Mouse (Mus musculus) forebrain, embryonic 14.5 days (tissue): Measurements from ENCODE around the gene Fat3. TPM values are rescaled to one million over a fixed set of nuclear protein-coding genes. Genes with fewer than 3 reads are reported as not detected.
A peak's percentile ranks its signal among the peaks of the same experiment; 100 is the strongest.

Experiments
- ATAC-seq: fragments of 200-750 bp; cut with Nextera tagmentation; 2 replicates; pipeline ENCODE4 v1.8.0; 2017; ENCODE audit warnings: mild to moderate bottlenecking, moderate library complexity
- DNase-seq: peaks from one replicate; pipeline ENCODE4 v3.0.0-alpha.2; 2015; ENCODE audit warnings: low spot score
- H3K27ac ChIP-seq: fragments of 300-500 bp; sonication (generic); 2 replicates; pipeline ENCODE4 v1.5.1; 2014; ENCODE audit warnings: low read depth, mild to moderate bottlenecking, control low read depth, low read length, moderate library complexity
- H3K27me3 ChIP-seq: fragments of 300-500 bp; sonication (generic); replicated peaks from 2 replicates; pipeline ENCODE4 v1.6.1; 2014; ENCODE audit warnings: low read length, control low read depth, mixed read lengths; ENCODE audit not compliant: control insufficient read depth, insufficient read depth
- H3K36me3 ChIP-seq: fragments of 300-500 bp; sonication (generic); 2 replicates; pipeline ENCODE4 v1.6.1; 2014; ENCODE audit warnings: low read length, control low read depth; ENCODE audit not compliant: control insufficient read depth, insufficient read depth
- H3K4me1 ChIP-seq: fragments of 300-500 bp; sonication (generic); 2 replicates; pipeline ENCODE4 v1.6.1; 2014; ENCODE audit warnings: antibody characterized with exemption, low read length, control low read depth; ENCODE audit not compliant: control insufficient read depth, insufficient read depth
- H3K4me2 ChIP-seq: fragments of 300-500 bp; sonication (generic); 2 replicates; pipeline ENCODE4 v1.6.1; 2014; ENCODE audit warnings: mild to moderate bottlenecking, control low read depth, low read length
- H3K4me3 ChIP-seq: fragments of 300-500 bp; sonication (generic); 2 replicates; pipeline ENCODE4 v1.5.1; 2014; ENCODE audit warnings: low read depth, low read length, control low read depth
- H3K9ac ChIP-seq: fragments of 300-500 bp; sonication (generic); 2 replicates; pipeline ENCODE4 v1.6.1; 2014; ENCODE audit warnings: mild to moderate bottlenecking, low read length, control low read depth, moderate library complexity
- H3K9me3 ChIP-seq: fragments of 300-500 bp; sonication (generic); replicated peaks from 2 replicates; pipeline ENCODE4 v1.6.1; 2016; ENCODE audit warnings: low read length, control low read depth, mixed read lengths; ENCODE audit not compliant: control insufficient read depth
- WGBS: fragments of 180-500 bp; shearing (Covaris S2); extraction: QIAGEN DNeasy Blood & Tissue Kit; methylation state at CpG from one replicate; pipeline ENCODE4 v1.1.7; 2014; 5-methylcytosine and 5-hydroxymethylcytosine counted together
- polyA plus RNA-seq: library from polyadenylated mRNA; unstranded; fragments of >200 nt; fragmentation: Nextera tagmentation; extraction: Ambion mirVana; gene quantifications from 2 replicates; pipeline ENCODE4 v1.2.1, GENCODE M21; 2014

Gene Fat3
- polyA plus RNA-seq, 1 experiment from 2014 or later = 12.2 TPM

- Histone ChIP-seq H3K4me1 (peaks cover 17% of the 10 kb centered on the region; the same call in 1 of the 2 replicates), H3K27ac (peak overlapping the region; percentile 84), H3K4me2 (peak overlapping the region; percentile 85), H3K9me3 (no peaks in the 10 kb centered on the region), H3K9ac (peak overlapping the region; percentile 87), H3K27me3 (0 out of 2 replicates have a peak, but pooled peaks cover 3% of the 10 kb centered on the region), H3K4me3 (peak overlapping the region; percentile 65), H3K36me3 (no peaks in the 10 kb centered on the region)
- ATAC-seq = peak; percentile 61
- WGBS = under 1% methylated on average over 35 of the region's 35 CpGs
- DNase-seq = peak; percentile 89
Observed at GRCm38 (mm10) chr9:16499621-16500381, 1.3 kb downstream of the Fat3 start.

- ATAC-seq (no peak), DNase-seq (peak; percentile 58)
- no peaks in the 10 kb centered on the region for H3K9me3 ChIP-seq
- H3K9ac ChIP-seq = peak overlapping the region; percentile 42; the same call in 1 of the 2 replicates
- peak overlapping the region; percentile 65 for H3K4me3 ChIP-seq
- H3K27me3 ChIP-seq = 0 out of 2 replicates have a peak, but pooled peaks cover 3% of the 10 kb centered on the region
- H3K36me3 ChIP-seq = no peaks in the 10 kb centered on the region
- WGBS = 2% methylated on average over 4 of the region's 4 CpGs
- peaks cover 17% of the 10 kb centered on the region; the same call in 1 of the 2 replicates for H3K4me1 ChIP-seq
- H3K4me2 ChIP-seq = peak overlapping the region; percentile 85
- peak overlapping the region; percentile 61; the same call in 1 of the 2 replicates for H3K27ac ChIP-seq
Observed at GRCm38 (mm10) chr9:16498876-16499275, 2.2 kb downstream of the Fat3 start.

GRCm38 (mm10) chr9:16497361-16497760, 3.7 kb downstream of the Fat3 start:
- Histone ChIP-seq H3K27ac (no peak overlapping the region), H3K36me3 (no peaks in the 10 kb centered on the region), H3K4me3 (no peak overlapping the region), H3K9me3 (no peaks in the 10 kb centered on the region), H3K4me1 (peaks cover 10% of the 10 kb centered on the region; the same call in 1 of the 2 replicates), H3K4me2 (no peak overlapping the region), H3K9ac (no peak overlapping the region), H3K27me3 (no peaks in the 10 kb centered on the region)
- ATAC-seq (no peak), DNase-seq (no peak)
- 96% methylated on average over 1 of the region's 1 CpGs for WGBS

- Histone ChIP-seq H3K27ac (no peak overlapping the region), H3K36me3 (no peaks in the 10 kb centered on the region), H3K9me3 (no peaks in the 10 kb centered on the region), H3K4me2 (no peak overlapping the region), H3K27me3 (no peaks in the 10 kb centered on the region), H3K4me3 (no peak overlapping the region), H3K9ac (no peak overlapping the region), H3K4me1 (peaks cover 10% of the 10 kb centered on the region; the same call in 1 of the 2 replicates)
- ATAC-seq (no peak), DNase-seq (no peak)
- 59% methylated on average over 3 of the region's 3 CpGs for WGBS
Observed at GRCm38 (mm10) chr9:16496331-16496730, 4.8 kb downstream of the Fat3 start.

GRCm38 (mm10) chr9:16489661-16490060, 11.4 kb downstream of the Fat3 start:
- Histone ChIP-seq H3K4me1 (peaks cover 32% of the 10 kb centered on the region), H3K36me3 (no peaks in the 10 kb centered on the region), H3K4me2 (no peak overlapping the region), H3K27me3 (no peaks in the 10 kb centered on the region), H3K9me3 (no peaks in the 10 kb centered on the region), H3K9ac (no peak overlapping the region), H3K4me3 (no peak overlapping the region), H3K27ac (peak overlapping the region; percentile 30; the same call in 1 of the 2 replicates)
- peak; percentile 45; the same call in 1 of the 2 replicates for ATAC-seq
- DNase-seq = peak; percentile 79
- WGBS = 8% methylated on average over 3 of the region's 3 CpGs

GRCm38 (mm10) chr9:16487565-16487964, 13.5 kb downstream of the Fat3 start:
- ATAC-seq (no peak), DNase-seq (no peak)
- no peak overlapping the region for H3K9ac ChIP-seq
- H3K27me3 ChIP-seq = no peaks in the 10 kb centered on the region
- peaks cover 32% of the 10 kb centered on the region for H3K4me1 ChIP-seq
- H3K9me3 ChIP-seq = no peaks in the 10 kb centered on the region
- no peaks in the 10 kb centered on the region for H3K36me3 ChIP-seq
- H3K4me3 ChIP-seq = no peak overlapping the region
- no peak overlapping the region for H3K27ac ChIP-seq
- H3K4me2 ChIP-seq = no peak overlapping the region

- DNase-seq (no peak), ATAC-seq (no peak)
- Histone ChIP-seq H3K4me1 (peaks cover 32% of the 10 kb centered on the region), H3K9me3 (no peaks in the 10 kb centered on the region), H3K4me3 (no peak overlapping the region), H3K4me2 (no peak overlapping the region), H3K27me3 (no peaks in the 10 kb centered on the region), H3K27ac (no peak overlapping the region), H3K36me3 (no peaks in the 10 kb centered on the region), H3K9ac (no peak overlapping the region)
- 92% methylated on average over 1 of the region's 1 CpGs for WGBS
Observed at GRCm38 (mm10) chr9:16486229-16486628, 14.9 kb downstream of the Fat3 start.

GRCm38 (mm10) chr9:16485173-16485572, 15.9 kb downstream of the Fat3 start:
- peak overlapping the region; percentile 28 for H3K4me2 ChIP-seq
- no peaks in the 10 kb centered on the region for H3K36me3 ChIP-seq
- 9% methylated on average over 4 of the region's 4 CpGs for WGBS
- peaks cover 26% of the 10 kb centered on the region for H3K4me1 ChIP-seq
- no peaks in the 10 kb centered on the region for H3K27me3 ChIP-seq
- H3K27ac ChIP-seq = peak overlapping the region; percentile 29; the same call in 1 of the 2 replicates
- no peak overlapping the region for H3K4me3 ChIP-seq
- no peak overlapping the region for H3K9ac ChIP-seq
- ATAC-seq = peak; percentile 72
- no peak for DNase-seq
- H3K9me3 ChIP-seq = no peaks in the 10 kb centered on the region

- no peak overlapping the region for H3K27ac ChIP-seq
- peak; percentile 89 for DNase-seq
- H3K4me1 ChIP-seq = peaks cover 22% of the 10 kb centered on the region
- H3K36me3 ChIP-seq = no peaks in the 10 kb centered on the region
- H3K9ac ChIP-seq = no peak overlapping the region
- peak; percentile 95 for ATAC-seq
- no peaks in the 10 kb centered on the region for H3K9me3 ChIP-seq
- H3K27me3 ChIP-seq = no peaks in the 10 kb centered on the region
- H3K4me3 ChIP-seq = no peak overlapping the region
- WGBS = 0% methylated on average over 2 of the region's 2 CpGs
- H3K4me2 ChIP-seq = no peak overlapping the region; the same call in 1 of the 2 replicates
Observed at GRCm38 (mm10) chr9:16484765-16485164, 16.3 kb downstream of the Fat3 start.
